Mouse (Mus musculus): Measurements from ENCODE around the gene Pcdh15.

Gene Pcdh15

GRCm38 (mm10) chr10:74305439-74306158 lies 1206.5 kb downstream of the Pcdh15 start:
- no peak for DNase-seq (ENCODE audit: low spot score in 2 of 2)

- no peak for DNase-seq (ENCODE audit: low spot score in 2 of 2)
These were observed 1207.9 kb downstream of the Pcdh15 start for GRCm38 (mm10) chr10:74307035-74307434.

- no peak for DNase-seq (ENCODE audit: low spot score in 2 of 2)
These were observed 1216.9 kb downstream of the Pcdh15 start for GRCm38 (mm10) chr10:74316091-74316490.

- no peak for DNase-seq (ENCODE audit: low spot score in 2 of 2)
These were observed 1236.3 kb downstream of the Pcdh15 start for GRCm38 (mm10) chr10:74335412-74335811.

GRCm38 (mm10) chr10:74339247-74340160 lies 1240.4 kb downstream of the Pcdh15 start:
- DNase-seq (ENCODE audit: low spot score in 2 of 2) = no peak

DNA sequence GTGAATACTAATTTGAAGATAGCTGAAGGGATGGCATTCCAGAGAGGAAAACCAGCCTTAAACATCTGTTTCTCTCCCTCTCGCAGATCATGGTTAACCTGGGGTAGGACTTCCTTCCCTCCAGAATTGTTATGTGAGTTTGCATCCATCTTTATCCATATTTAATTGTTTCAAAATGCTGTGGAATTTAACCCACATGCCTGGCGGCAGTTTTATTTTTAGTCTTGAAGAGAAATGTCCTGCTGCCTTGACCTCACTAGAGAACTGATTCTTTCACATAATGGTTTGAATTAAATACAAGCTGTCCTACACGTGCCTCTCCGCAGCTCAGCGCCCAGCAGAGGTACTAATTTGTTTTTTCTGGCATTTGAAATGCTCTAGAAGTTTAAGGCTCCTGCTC lies 1260.4 kb downstream of the Pcdh15 start:
- no peak for DNase-seq (ENCODE audit: low spot score in 2 of 2)

DNA sequence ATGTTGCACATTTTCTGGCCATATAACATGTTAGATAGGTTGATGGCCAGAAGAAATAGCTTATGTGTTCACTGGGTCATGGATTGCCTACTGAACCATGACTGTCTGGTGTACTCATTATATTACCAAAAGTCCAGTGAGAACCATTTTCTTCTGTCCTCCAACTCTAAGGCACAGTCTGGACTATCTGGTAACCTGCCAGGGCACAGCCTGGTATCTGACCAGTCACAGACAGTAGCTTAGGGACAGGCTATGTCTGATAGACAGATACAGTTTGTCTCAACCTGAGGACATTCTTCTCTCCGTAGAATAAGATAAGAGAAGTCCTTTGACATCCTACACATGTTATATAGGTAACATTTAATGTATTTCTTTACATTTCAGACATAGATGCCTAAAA lies 1279.6 kb downstream of the Pcdh15 start:
- no peak for DNase-seq (ENCODE audit: low spot score in 2 of 2)

GRCm38 (mm10) chr10:74379276-74380134 lies 1280.4 kb downstream of the Pcdh15 start:
- no peak for DNase-seq (ENCODE audit: low spot score in 2 of 2)

GRCm38 (mm10) chr10:74387538-74388499 lies 1288.7 kb downstream of the Pcdh15 start:
- DNase-seq (ENCODE audit: low spot score in 2 of 2) = no peak

DNA sequence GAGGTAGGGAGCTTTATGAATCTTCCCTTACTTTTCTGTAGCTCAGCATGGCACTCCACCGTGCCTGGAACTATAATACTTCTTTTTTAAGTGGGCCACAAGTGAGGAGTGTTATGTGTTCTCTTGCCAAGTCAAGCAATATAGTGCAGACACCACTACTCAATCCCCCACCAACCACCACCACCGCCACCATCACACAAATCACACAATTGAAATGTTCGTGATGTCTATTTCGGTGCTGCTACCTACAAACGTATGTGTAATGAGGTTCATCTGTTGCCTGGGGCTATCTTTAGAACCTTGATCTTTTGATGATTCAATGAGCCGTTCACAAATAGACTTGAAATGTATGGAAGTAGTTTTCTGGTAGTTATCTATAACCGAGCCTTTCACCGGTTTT lies 1304.0 kb downstream of the Pcdh15 start:
- no peak for DNase-seq (ENCODE audit: low spot score in 2 of 2)

GRCm38 (mm10) chr10:74414021-74414420 lies 1314.9 kb downstream of the Pcdh15 start:
- no peak for DNase-seq (ENCODE audit: low spot score in 2 of 2)

- no peak for DNase-seq (ENCODE audit: low spot score in 2 of 2)
These were observed 1315.8 kb downstream of the Pcdh15 start for GRCm38 (mm10) chr10:74414945-74415344.

DNA sequence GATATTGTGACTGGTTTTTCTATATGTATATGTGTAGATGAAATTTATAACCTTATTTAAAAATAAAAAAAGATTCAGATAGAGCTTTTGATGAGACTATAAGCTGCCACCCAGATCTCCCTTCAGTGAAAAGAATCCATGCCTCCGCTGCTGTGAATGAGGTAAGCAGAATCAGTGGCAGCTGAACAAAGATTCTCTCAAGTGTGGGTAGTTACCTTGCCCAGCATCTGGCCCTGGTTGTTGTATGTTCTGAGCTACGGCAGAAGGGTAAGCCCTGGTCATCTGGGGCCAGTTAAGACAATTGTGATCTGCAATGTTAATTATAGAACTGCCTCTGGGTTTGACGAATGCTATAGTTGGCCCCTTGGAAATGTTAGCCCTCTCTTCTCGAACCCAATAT lies 1316.2 kb downstream of the Pcdh15 start:
- no peak for DNase-seq (ENCODE audit: low spot score in 2 of 2)

- DNase-seq (ENCODE audit: low spot score in 2 of 2) = no peak
These were observed 1316.8 kb downstream of the Pcdh15 start for GRCm38 (mm10) chr10:74415949-74416348.

- no peak for DNase-seq (ENCODE audit: low spot score in 2 of 2)
These were observed 1350.9 kb downstream of the Pcdh15 start for GRCm38 (mm10) chr10:74450069-74450468.

DNA sequence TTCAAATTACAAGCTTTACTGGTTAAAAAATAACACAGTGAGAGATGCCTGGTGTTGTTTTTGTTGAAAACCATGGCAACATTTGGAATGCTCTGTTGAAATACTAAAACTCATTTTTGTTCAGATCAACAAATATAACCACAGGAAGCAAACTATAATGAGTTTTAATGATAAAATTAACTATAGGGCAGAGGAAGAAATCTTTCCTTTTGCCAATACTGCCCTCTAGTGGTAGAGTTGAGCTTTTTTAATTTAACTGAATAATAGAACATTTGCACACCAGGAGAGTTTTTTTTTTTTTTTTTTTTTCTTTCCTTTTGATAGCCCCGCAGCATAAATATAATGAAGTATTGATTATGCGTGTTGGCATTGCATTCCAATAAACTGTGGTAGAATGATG lies 1364.8 kb downstream of the Pcdh15 start:
- no peak for DNase-seq (ENCODE audit: low spot score in 2 of 2)

- DNase-seq (ENCODE audit: low spot score in 2 of 2) = no peak
These were observed 1381.6 kb downstream of the Pcdh15 start for GRCm38 (mm10) chr10:74480779-74481178.

GRCm38 (mm10) chr10:74512315-74512714 lies 1413.2 kb downstream of the Pcdh15 start:
- DNase-seq (ENCODE audit: low spot score in 2 of 2) = no peak

- DNase-seq (ENCODE audit: low spot score in 2 of 2) = no peak
These were observed 1414.6 kb downstream of the Pcdh15 start for GRCm38 (mm10) chr10:74513743-74514142.

GRCm38 (mm10) chr10:74538371-74538770 lies 1439.2 kb downstream of the Pcdh15 start:
- DNase-seq (ENCODE audit: low spot score in 2 of 2) = no peak

DNA sequence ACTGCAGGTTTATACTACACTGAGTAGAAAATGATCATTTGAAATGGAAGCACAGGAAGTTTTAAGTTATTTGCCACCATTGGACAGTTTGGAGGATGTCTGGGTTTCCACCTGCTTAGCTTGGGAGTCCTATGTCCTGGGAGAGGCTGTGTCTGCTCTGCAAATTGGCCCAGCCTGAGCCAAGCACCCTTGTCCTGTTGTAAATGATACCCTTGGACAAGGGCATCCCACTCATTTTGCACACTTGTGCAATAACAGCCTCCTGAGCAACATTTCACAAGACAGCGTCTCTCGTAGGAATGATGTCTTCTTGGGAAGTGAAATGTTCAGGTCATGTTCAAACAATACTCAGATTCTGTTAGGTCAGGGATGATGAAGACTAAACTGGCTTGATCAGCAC lies 1456.2 kb downstream of the Pcdh15 start:
- no peak for DNase-seq (ENCODE audit: low spot score in 2 of 2)

Measured in urinary bladder, postnatal 4 days (tissue).